Mouse (Mus musculus) kidney, adult 8-10 months (tissue): Measurements from ENCODE around the gene Gm815.

Experiments
- DNase-seq, 2 experiments: peaks; one replicate each; pipeline ENCODE4 v3.0.0; 2022

The Gm815 gene

DNA sequence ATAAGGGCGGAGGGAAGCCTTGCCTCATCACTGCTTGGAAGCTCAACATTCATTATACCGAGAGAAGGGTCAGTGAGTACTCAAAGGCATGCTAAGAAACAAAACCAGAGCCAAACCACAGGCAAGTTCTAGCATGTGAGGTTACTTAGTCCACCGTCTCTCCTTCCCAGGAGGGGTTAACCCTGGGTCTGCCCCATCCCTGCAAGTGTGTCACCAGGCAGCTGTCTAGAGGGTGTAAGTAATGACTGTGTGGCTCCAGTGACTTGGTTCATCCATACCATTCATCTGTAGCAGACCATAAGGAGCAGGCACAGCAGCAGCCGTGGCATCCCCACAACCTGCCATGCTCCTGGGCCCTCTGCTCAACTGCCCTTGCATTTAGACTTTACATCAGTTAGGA, 5.8 kb upstream of the Gm815 start:
- DNase-seq = no peak

- DNase-seq = peak; percentile 30 to 51
Measured at GRCm38 (mm10) chr19:26881866-26882427, 3.7 kb upstream of the Gm815 start.

DNA sequence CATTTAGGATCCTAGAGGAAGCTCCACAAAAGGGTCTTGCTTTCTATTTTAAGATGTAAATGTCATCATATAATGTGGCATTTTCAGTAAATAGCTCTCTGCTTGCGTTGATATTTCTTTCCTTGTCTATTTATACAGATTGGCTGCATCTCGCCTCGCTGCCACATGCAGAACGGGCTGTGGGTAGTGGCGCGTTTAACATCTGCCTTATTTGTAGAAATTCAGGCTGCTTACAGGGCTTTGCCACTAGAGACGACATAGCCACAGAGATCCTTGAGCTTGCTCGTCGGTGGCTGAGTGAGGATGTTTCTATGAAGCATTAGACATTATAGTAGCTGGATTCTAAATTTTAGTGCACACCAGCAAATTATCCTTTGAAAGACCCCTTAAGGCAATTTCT, 2.5 kb downstream of the Gm815 start:
- no peak for DNase-seq

DNA sequence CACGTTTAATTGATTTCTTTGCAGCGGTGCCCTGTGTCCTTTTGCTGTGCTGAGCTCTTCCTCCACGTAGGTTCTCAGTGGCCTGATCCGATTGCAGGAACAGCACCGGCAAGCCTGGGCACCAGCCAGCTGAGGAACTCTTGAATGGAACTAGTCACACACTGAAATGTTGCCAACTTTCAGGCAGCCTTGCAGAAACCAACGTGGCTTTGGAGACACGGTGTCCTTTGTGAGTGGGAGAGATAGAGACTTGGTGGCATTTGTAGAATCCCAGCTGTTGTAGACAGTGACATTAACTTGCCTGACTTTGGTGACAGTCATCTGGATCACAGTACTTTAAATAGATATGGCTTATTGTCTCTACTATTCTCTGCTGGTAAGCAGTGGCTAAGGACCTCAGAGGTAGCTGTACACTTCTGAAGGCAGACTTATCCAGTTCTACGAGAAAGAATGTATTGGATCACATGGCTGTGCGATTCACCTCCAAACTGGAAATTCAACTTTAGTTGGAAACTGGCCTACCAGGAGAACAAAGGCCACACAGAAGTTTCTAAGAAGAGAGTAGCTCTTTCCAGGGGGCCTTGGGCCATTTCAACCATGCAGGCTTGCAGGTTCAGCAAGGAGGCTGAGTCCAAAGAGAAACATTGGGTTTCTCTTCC, 5.8 kb downstream of the Gm815 start:
- DNase-seq = peak; percentile 34 to 39

- no peak for DNase-seq
Measured at GRCm38 (mm10) chr19:26892861-26893260, 7.2 kb downstream of the Gm815 start.

- DNase-seq = no peak
Measured at GRCm38 (mm10) chr19:26902162-26902561, 16.5 kb downstream of the Gm815 start.

DNA sequence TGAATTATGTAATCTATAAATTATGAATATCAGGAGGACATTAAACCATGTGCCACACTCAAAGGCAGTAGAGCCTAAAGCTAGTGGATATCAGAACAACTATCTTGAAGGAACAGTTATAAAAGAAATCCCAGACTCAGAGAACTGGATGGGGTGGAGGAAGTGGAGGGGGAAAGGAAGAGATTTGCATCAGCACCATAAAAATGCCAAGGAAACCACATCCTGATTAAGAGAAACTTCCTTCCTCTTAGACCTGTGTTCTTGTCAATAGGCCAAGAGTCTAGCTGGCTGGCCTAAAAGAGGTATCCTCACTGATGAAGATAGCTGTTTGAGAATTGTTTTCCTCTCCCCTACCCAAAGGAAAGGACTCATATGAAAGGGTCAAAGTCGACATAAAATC, 28.6 kb downstream of the Gm815 start:
- no peak for DNase-seq

DNA sequence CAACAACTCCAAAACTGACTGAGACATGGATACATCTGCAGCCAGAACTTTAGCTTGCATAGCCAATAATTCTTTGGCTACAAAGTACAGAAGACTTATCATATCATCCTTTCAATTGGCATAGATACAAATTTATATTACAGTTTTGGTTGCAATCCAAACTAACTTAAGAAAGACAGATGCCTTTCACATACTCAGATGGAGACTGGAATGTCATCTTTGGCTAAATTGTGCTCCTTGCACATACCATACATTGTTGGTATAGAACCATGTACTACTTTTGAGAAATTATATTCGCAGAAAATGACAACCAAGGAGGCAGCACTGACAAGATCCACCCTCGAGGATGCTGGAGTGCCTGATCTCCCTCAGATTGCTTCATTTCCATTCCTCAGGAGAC, 35.1 kb downstream of the Gm815 start:
- no peak for DNase-seq

- DNase-seq = no peak
Measured at GRCm38 (mm10) chr19:26930295-26931283, 44.9 kb downstream of the Gm815 start.

DNA sequence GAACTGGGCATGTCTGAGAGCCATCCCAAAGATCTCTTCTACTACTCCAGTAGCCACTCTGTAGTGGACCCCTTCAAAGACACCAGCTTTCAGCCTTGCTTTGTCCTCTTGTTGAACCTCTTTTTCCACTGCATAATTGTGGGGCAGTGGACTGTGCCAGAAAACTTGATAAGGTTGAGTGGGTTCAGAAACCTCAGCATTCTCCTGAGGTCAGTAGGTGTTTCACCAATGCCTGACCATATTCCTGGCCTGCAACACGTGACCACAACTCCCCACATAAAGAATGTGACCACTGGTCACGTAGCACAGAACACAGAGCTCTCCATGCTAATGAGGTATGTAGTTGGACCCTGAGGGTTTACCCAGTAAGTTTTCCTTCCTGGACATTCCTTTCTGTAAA, 48.5 kb downstream of the Gm815 start:
- peak; percentile 80 to 90 for DNase-seq
